Mouse (Mus musculus) forebrain, postnatal 0 days (tissue): ENCODE measurements around the gene 4933430I17Rik. TPM values are rescaled to one million over a fixed set of nuclear protein-coding genes. Genes with fewer than 3 reads are reported as not detected.
A peak's percentile ranks its signal among the peaks of the same experiment; 100 is the strongest.

ENCODE experiments used
- ATAC-seq: fragments of 200-750 bp; cut with Nextera tagmentation; 2 replicates; pipeline ENCODE4 v1.8.0; 2017; ENCODE audit warnings: mild to moderate bottlenecking, moderate library complexity
- DNase-seq: peaks from one replicate; pipeline ENCODE4 v3.0.0-alpha.2; 2015
- H3K27ac ChIP-seq: fragments of 300-500 bp; sonication (generic); 2 replicates; pipeline ENCODE4 v1.5.1; 2014; ENCODE audit warnings: low read depth, mild to moderate bottlenecking, antibody characterized with exemption, low read length, moderate library complexity, mixed read lengths
- H3K27me3 ChIP-seq: fragments of 300-500 bp; sonication (generic); 2 replicates; pipeline ENCODE4 v1.6.1; 2014; ENCODE audit warnings: mild to moderate bottlenecking, low read length, mixed read lengths; ENCODE audit not compliant: insufficient read depth
- H3K36me3 ChIP-seq: fragments of 300-500 bp; sonication (generic); 2 replicates; pipeline ENCODE4 v1.6.1; 2014; ENCODE audit warnings: mild to moderate bottlenecking, moderate library complexity; ENCODE audit not compliant: insufficient read depth
- H3K4me1 ChIP-seq: fragments of 300-500 bp; sonication (generic); 2 replicates; pipeline ENCODE4 v1.6.1; 2014; ENCODE audit warnings: antibody characterized with exemption; ENCODE audit not compliant: insufficient read depth
- H3K4me2 ChIP-seq: fragments of 300-500 bp; sonication (generic); 2 replicates; pipeline ENCODE4 v1.6.1; 2014; ENCODE audit warnings: low read depth, mild to moderate bottlenecking, moderate library complexity
- H3K4me3 ChIP-seq: fragments of 300-500 bp; sonication (generic); 2 replicates; pipeline ENCODE4 v1.5.1; 2014; ENCODE audit warnings: low read depth, low read length, mixed read lengths
- H3K9ac ChIP-seq: fragments of 300-500 bp; sonication (generic); 2 replicates; pipeline ENCODE4 v1.6.1; 2014; ENCODE audit warnings: mild to moderate bottlenecking
- H3K9me3 ChIP-seq: fragments of 300-500 bp; sonication (generic); 2 replicates; pipeline ENCODE4 v1.6.1; 2016; ENCODE audit warnings: low read length
- CTCF ChIP-seq: sonication (generic); IDR thresholded peaks from 2 replicates; pipeline ENCODE4 v1.5.1; 2016; ENCODE audit warnings: antibody characterized with exemption, control low read depth, low read depth
- WGBS: fragments of 180-500 bp; shearing (Covaris S2); extraction: QIAGEN DNeasy Blood & Tissue Kit; methylation state at CpG from one replicate; pipeline ENCODE4 v1.1.7; 2014; 5-methylcytosine and 5-hydroxymethylcytosine counted together
- polyA plus RNA-seq: library from polyadenylated mRNA; unstranded; fragments of >200 nt; fragmentation: Nextera tagmentation; extraction: Ambion mirVana; gene quantifications from 2 replicates; pipeline ENCODE4 v1.2.1, GENCODE M21; 2015
- total RNA-seq: library from RNA; depleted of rRNA; stranded (reverse); fragments of >200 nt; gene quantifications from 2 replicates; pipeline ENCODE4 v1.2.3, GENCODE M21; 2014

4933430I17Rik gene
- total and polyA plus RNA-seq, 2 experiments from 2014 or later, result 0.38 to 0.50 TPM

DNA sequence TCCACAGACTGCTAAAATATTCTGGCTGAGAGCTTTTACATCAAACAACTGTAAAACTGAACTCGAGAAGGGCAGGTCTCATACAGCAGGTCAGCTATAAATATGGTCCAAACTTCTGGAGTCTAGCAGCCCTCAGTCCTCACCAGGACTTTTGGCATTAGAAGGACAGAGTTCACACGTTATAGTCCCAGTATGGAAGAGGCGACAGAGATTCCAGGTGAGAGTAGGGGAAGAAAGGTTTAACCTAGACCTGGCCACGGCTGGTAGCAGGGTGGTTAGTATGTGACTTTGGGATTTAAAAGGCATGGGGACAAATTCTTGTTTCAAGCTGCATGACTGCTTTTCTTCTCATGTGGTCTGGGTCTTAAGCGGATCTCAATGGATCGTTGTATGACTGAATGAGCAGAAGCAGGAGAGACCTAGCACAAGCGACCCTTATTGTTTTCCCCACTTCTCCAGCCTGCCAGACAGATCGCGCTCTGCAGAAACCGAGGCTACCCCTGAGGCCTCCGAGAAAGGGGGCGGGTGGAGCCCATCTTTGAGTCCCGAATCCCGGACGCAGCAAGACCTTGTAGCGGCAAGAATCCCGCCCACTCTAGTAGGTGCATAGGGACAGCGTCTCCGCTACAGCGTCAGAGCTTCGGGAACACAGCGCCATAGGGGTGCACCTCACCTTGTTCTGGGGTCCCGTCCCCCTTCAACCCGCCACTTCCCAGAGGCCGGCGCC, 5.9 kb upstream of the 4933430I17Rik start:
- peak overlapping the region; percentile 72 for H3K4me2 ChIP-seq
- no peaks in the 10 kb centered on the region for H3K36me3 ChIP-seq
- H3K27me3 ChIP-seq, result no peaks in the 10 kb centered on the region
- no peak for TF ChIP-seq CTCF
- H3K4me1 ChIP-seq, result peaks cover 11% of the 10 kb centered on the region; the same call in 1 of the 2 replicates
- H3K27ac ChIP-seq, result peak overlapping the region; percentile 66
- H3K9ac ChIP-seq, result peak overlapping the region; percentile 68
- no peaks in the 10 kb centered on the region for H3K9me3 ChIP-seq
- 1% methylated on average over 26 of the region's 26 CpGs for WGBS
- DNase-seq (no peak), ATAC-seq (peak; percentile 79)
- peak overlapping the region; percentile 59 for H3K4me3 ChIP-seq

DNA sequence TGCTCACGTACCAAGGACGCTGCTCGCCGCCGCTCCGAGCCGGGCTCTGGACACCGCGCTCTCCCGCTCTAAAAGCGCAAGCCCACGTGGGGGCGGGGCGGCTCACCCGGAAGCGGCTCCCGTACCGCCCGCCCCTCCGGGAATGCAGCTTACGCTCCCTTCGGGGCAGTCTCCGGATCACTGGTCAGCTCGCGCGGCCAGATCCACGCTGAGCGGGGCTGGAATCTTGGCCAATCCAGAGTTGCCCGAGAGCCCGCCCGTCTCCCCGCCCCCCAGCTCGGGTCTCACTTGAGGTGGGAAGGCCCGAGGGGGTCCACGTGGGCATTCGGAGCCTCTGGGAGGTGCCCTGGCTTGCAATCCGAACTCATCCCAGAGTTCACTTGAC, 5.3 kb upstream of the 4933430I17Rik start, which contains the start of gene Alad:
Gene Alad, minus strand, starts transcription at position 70 of the 385 bp plus-strand sequence.
- peak; percentile 84 for DNase-seq
- H3K4me2 ChIP-seq, result peak within 1 kb of the TSS; percentile 72
- H3K4me3 ChIP-seq, result peak within 1 kb of the TSS; percentile 59
- 1% methylated on average over 37 of the region's 37 CpGs for WGBS
- peak within 1 kb of the TSS; percentile 66 for H3K27ac ChIP-seq
- TF ChIP-seq CTCF, result no peak
- H3K27me3 ChIP-seq, result no peaks in the 10 kb centered on the region
- H3K9me3 ChIP-seq, result no peaks in the 10 kb centered on the region
- H3K36me3 ChIP-seq, result no peaks in the 10 kb centered on the region
- H3K4me1 ChIP-seq, result peaks cover 12% of the 10 kb centered on the region; the same call in 1 of the 2 replicates
- peak; percentile 89 for ATAC-seq
- H3K9ac ChIP-seq, result peak within 1 kb of the TSS; percentile 68

DNA sequence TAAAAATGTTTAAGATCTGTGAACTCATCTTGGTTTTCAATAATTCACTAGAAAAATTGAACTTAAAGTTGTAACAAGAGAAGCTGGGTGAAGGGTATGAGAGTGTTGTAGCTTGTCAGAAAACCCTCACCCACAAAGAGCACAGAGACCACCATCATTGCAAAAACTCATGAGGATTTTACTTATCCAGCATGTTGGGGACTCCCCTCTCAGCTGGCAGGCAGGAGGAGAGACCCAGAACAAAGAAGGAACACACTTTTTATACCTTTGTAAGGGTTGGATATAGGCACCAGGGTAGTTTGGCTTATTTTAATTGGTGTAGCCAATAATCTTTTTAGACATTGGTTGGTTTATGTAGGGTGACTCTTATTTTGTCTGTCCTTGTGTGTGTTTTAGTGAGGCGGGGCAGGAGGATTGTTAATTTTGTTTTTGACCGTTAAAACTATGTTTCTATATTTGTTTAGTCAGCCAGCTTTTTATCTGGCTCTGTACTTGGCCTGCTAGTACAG, 4.2 kb upstream of the 4933430I17Rik start:
- Histone ChIP-seq H3K4me3 (no peak overlapping the region), H3K36me3 (no peaks in the 10 kb centered on the region), H3K9me3 (no peaks in the 10 kb centered on the region), H3K27me3 (no peaks in the 10 kb centered on the region), H3K4me2 (no peak overlapping the region), H3K27ac (no peak overlapping the region), H3K9ac (no peak overlapping the region), H3K4me1 (peaks cover 12% of the 10 kb centered on the region; the same call in 1 of the 2 replicates)
- ATAC-seq (no peak), DNase-seq (no peak)
- TF ChIP-seq CTCF, result no peak
- WGBS, result 94% methylated on average over 2 of the region's 2 CpGs

DNA sequence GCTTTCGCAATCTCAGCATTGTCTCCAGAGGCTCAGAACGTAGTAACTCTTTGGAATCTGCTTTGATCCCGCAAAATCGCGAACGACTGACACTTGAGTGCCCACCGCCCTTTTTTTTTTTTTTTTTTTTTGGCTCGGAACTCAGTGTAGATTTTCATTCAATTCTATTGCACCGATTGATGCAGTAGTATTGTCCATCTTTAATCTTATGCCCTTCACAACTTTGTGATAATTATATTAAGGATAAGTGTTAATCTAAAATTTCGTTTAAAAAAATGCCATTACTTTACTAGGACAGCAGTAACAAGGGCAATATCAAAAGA, 281 bp downstream of the 4933430I17Rik start:
- Histone ChIP-seq H3K27me3 (no peaks in the 10 kb centered on the region), H3K4me1 (0 out of 2 replicates have a peak, but pooled peaks cover 5% of the 10 kb centered on the region), H3K27ac (peak overlapping the region; percentile 98; the same call in 1 of the 2 replicates), H3K36me3 (no peaks in the 10 kb centered on the region), H3K4me3 (peak overlapping the region; percentile 65), H3K9me3 (no peaks in the 10 kb centered on the region), H3K9ac (peak overlapping the region; percentile 87), H3K4me2 (peak overlapping the region; percentile 86)
- under 1% methylated on average over 10 of the region's 10 CpGs for WGBS
- TF ChIP-seq CTCF, result no peak
- DNase-seq (no peak), ATAC-seq (no peak)

DNA sequence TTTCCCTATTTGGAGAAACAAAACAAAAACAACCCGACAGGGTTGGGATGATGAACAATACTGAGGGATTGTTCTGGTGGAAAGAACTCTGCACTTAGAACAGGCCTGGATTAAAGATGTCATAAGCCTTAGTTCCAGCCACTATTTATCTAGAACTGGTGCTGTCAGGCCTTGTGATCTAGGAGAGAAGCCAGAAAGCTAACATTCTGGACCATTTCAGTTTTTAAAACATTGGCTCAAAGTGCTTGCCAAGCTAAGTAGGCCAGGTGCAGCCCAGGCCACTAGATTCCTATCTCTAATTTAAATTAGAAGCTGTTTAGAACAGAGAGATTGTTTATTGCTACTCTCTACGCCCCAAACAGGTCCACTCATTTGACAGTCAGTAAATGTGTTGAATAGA, 1.1 kb downstream of the 4933430I17Rik start:
- Histone ChIP-seq H3K9me3 (no peaks in the 10 kb centered on the region), H3K4me1 (0 out of 2 replicates have a peak, but pooled peaks cover 5% of the 10 kb centered on the region), H3K9ac (no peak overlapping the region), H3K27me3 (no peaks in the 10 kb centered on the region), H3K4me3 (no peak overlapping the region), H3K27ac (no peak overlapping the region), H3K36me3 (no peaks in the 10 kb centered on the region), H3K4me2 (no peak overlapping the region)
- TF ChIP-seq CTCF, result no peak
- 57% methylated on average over 2 of the region's 2 CpGs for WGBS
- ATAC-seq, result no peak
- DNase-seq, result no peak

DNA sequence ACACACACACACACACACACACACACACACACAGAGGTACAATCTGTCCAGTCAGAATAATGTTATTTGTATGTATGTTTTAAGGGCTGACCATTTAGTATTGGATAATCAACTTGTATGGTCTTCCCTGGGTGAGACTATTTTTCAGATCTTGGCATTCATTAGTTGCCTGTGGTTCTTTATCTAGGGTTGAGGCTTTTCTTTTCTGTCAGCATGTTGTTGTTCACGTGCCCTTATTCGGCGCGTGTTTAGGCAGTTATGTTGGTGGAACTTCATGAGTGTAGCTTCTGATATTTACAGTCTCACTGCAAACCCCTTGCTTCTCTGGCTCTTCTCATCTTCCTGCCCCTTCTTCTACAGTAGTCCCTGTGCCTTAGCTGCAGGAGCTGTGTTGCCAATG, 2.5 kb downstream of the 4933430I17Rik start:
- H3K4me3 ChIP-seq, result no peak overlapping the region
- WGBS, result 89% methylated on average over 4 of the region's 4 CpGs
- no peak for DNase-seq
- H3K4me1 ChIP-seq, result 0 out of 2 replicates have a peak, but pooled peaks cover 5% of the 10 kb centered on the region
- H3K27ac ChIP-seq, result no peak overlapping the region
- no peaks in the 10 kb centered on the region for H3K27me3 ChIP-seq
- no peak overlapping the region for H3K9ac ChIP-seq
- no peak overlapping the region for H3K4me2 ChIP-seq
- TF ChIP-seq CTCF, result no peak
- H3K36me3 ChIP-seq, result no peaks in the 10 kb centered on the region
- ATAC-seq, result no peak
- no peaks in the 10 kb centered on the region for H3K9me3 ChIP-seq

DNA sequence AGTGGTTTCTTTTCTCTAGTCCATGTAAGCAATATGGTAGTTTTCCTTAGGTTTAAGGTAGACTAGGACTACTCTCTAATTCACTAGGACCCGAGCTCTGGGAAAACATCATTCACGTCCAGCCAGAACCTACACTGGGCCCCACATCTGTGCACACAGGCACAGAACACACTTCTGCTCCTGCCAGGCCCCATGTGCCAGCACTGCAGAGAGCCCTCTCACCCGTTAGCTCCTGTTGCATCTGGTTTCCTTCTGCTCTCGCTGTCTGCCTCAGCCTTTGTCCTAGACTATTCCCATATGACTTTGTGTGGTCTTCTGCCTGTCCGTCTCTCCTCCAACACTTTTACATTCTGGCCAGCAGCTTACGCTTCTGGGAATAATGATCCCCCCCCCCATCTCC, 8.6 kb downstream of the 4933430I17Rik start:
- H3K9me3 ChIP-seq, result no peaks in the 10 kb centered on the region
- H3K27me3 ChIP-seq, result no peaks in the 10 kb centered on the region
- no peaks in the 10 kb centered on the region for H3K4me1 ChIP-seq
- no peak for DNase-seq
- H3K4me3 ChIP-seq, result no peak overlapping the region
- ATAC-seq, result no peak
- H3K27ac ChIP-seq, result no peak overlapping the region
- H3K9ac ChIP-seq, result no peak overlapping the region
- 66% methylated on average over 6 of the region's 6 CpGs for WGBS
- H3K4me2 ChIP-seq, result no peak overlapping the region
- TF ChIP-seq CTCF, result no peak
- H3K36me3 ChIP-seq, result no peaks in the 10 kb centered on the region
